Mouse (Mus musculus): ENCODE results near the gene Shc1. TPM values are rescaled to one million over a fixed set of nuclear protein-coding genes. Genes with fewer than 3 reads are reported as not detected.
"Not testable (repeated sequence)": the region's sequence is repeated elsewhere in the genome, so short reads cannot be mapped to it uniquely, and the experiment has no call there.

Shc1 gene
- polyA plus RNA-seq, 1 experiment from 2014 or later = 108 TPM

DNA sequence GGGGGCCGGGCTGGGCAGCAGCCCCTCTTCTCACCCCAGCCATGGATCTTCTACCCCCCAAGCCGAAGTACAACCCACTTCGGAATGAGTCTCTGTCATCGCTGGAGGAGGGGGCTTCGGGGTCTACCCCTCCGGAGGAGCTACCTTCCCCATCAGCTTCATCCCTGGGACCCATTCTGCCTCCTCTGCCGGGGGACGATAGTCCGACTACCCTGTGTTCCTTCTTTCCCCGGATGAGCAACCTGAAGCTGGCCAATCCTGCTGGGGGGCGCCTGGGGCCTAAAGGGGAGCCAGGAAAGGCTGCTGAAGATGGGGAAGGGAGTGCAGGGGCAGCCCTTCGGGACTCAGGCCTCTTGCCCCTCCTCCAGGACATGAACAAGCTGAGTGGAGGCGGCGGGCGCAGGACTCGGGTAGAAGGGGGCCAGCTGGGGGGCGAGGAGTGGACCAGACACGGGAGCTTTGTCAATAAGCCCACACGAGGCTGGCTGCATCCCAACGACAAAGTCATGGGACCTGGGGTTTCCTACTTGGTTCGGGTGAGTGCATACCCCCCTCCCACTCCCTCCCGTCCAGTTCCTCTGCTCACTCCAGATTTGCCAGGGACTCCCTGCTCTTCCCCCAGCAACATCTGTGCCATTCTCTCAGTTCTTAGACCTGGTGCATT is 3.7 kb downstream of the Shc1 start:
- peaks cover 44% of the 10 kb centered on the region for H3K4me1 ChIP-seq
- WGBS = 8% methylated on average over 22 of the region's 22 CpGs
- H3K27ac ChIP-seq = peak overlapping the region; percentile 88
- H3K9ac ChIP-seq = peak overlapping the region; percentile 76
- peak overlapping the region; percentile 68 for H3K4me3 ChIP-seq
- ATAC-seq (ENCODE audit: low FRiP score, low read depth) = no peak
- H3K4me2 ChIP-seq (replicated peaks) = peak overlapping the region; percentile 88
- H3K36me3 ChIP-seq = peaks cover 40% of the 10 kb centered on the region
- H3K27me3 ChIP-seq = no peaks in the 10 kb centered on the region
- H3K9me3 ChIP-seq = no peaks in the 10 kb centered on the region

DNA sequence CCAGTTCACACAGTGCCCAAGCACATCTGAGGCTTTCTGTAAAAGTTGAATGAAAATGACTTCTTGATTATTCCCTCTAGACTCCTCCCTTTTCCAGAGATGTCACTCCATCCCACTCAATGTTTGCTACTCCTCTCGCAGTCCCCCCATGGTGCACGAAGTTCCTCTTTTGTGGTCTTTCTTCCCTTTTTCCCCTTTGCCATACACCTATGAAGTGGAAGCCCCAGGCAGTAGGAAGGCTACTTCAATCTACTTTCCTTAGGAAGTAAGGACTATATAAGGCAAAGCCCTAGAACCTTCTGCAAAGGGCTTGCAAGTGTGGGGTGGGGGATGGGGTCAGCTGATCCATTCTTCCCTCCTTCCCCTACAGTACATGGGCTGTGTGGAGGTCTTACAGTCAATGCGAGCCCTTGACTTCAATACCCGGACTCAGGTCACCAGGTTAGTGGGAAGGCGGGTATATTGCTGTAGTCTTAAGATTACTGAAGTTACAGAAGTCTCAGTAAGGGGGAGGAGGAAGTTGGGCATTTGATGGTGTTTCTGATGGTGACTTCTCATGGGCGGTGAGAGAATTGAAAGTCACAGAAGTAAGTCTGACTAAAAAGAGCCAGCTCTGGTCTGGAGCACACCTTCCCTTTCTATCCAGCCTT is 4.4 kb downstream of the Shc1 start:
- Histone ChIP-seq H3K36me3 (peaks cover 47% of the 10 kb centered on the region), H3K9me3 (no peaks in the 10 kb centered on the region), H3K9ac (0 out of 2 replicates have a peak overlapping the region, but pooled peaks have one; percentile 76), H3K4me2 (replicated peaks) (peak overlapping the region; percentile 88), H3K27me3 (no peaks in the 10 kb centered on the region), H3K4me3 (peak overlapping the region; percentile 68), H3K27ac (peak overlapping the region; percentile 88; the same call in 1 of the 2 replicates), H3K4me1 (peaks cover 43% of the 10 kb centered on the region)
- 76% methylated on average over 6 of the region's 6 CpGs for WGBS
- no peak for ATAC-seq (ENCODE audit: low FRiP score, low read depth)

DNA sequence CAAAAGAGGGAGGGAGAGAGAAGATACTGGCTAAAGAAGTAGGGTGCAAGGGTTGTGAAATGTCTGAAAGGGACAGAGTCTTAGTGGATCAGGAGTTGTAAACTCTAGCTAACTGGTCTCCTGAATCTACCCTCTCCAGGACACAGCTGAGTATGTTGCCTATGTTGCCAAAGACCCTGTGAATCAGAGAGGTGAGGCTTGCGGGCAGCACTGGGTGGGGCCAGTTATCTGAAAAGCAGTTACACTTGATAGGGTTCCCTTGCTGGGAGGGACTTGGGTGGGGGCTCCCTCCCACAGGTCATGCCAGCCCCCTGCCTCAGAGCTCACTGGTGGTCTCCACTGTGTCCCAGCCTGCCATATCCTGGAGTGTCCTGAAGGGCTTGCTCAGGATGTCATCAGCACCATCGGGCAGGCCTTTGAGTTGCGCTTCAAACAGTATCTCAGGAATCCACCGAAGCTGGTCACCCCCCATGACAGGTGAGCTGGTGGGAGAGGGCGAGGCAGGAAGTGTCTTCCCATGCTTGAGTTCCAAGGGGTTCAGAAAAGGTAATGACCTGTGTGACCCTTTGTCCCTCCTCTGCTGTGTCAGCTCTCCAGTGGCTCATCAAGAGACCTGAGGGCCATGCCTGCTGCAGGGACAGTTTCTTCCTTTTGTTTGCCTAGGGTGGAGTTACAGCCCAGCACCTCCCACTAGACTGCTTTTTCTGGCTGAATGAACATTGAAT is 6.3 kb downstream of the Shc1 start:
- ATAC-seq (ENCODE audit: low FRiP score, low read depth) = no peak
- no peak overlapping the region for H3K4me2 ChIP-seq (replicated peaks)
- H3K9ac ChIP-seq = no peak overlapping the region
- no peaks in the 10 kb centered on the region for H3K27me3 ChIP-seq
- peaks cover 42% of the 10 kb centered on the region for H3K4me1 ChIP-seq
- peaks cover 57% of the 10 kb centered on the region for H3K36me3 ChIP-seq
- H3K4me3 ChIP-seq = no peak overlapping the region
- no peaks in the 10 kb centered on the region for H3K9me3 ChIP-seq
- no peak overlapping the region for H3K27ac ChIP-seq
- WGBS = 95% methylated on average over 5 of the region's 5 CpGs

DNA sequence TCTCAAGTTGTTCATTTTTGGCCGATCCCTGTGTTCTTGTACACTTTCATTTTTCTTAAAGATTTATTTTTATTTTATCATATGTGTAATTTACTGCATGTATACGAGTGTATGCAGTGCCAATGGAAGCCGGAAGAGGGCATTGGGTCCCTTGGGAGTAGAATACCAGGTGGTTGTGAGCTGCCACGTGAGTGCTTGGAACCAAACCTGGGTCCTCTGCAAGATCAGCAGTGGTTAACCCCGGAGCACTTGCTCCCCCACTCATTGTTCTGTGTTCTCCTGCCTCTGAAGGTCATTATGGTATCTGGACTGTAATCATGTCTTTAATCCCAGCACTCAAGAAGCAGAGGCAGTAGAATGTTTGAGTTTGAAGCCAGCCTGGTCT is 6.9 kb downstream of the Shc1 start:
- Histone ChIP-seq H3K4me2 (replicated peaks) (no peak overlapping the region), H3K4me1 (peaks cover 36% of the 10 kb centered on the region), H3K36me3 (peaks cover 57% of the 10 kb centered on the region), H3K27ac (no peak overlapping the region), H3K4me3 (no peak overlapping the region), H3K27me3 (no peaks in the 10 kb centered on the region), H3K9ac (no peak overlapping the region), H3K9me3 (no peaks in the 10 kb centered on the region)
- no peak for ATAC-seq (ENCODE audit: low FRiP score, low read depth)
- 86% methylated on average over 5 of the region's 5 CpGs for WGBS

DNA sequence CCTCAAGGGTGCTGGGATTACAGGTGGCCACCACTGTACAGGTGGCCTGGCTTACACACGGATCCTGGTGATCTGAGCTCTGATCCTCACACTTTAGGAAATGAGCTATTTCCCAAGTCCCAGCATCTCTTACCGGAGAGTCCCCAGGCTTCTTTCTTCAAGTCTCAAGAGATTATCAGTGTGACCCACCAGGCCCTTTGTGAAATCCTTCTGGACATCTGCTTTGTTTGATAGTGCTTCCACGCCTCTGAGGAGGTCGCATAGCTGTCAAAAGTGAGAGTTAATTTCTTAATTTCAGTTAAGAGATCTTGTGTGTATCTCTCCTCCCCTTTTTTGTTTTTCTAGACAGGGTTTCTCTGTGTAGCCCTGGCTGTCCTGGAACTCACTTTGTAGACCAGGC is 7.6 kb downstream of the Shc1 start:
- Histone ChIP-seq H3K4me2 (replicated peaks) (no peak overlapping the region), H3K27me3 (no peaks in the 10 kb centered on the region), H3K4me3 (no peak overlapping the region), H3K9me3 (no peaks in the 10 kb centered on the region), H3K36me3 (peaks cover 57% of the 10 kb centered on the region), H3K4me1 (peaks cover 31% of the 10 kb centered on the region), H3K9ac (no peak overlapping the region), H3K27ac (no peak overlapping the region)
- WGBS = 87% methylated on average over 4 of the region's 4 CpGs
- ATAC-seq (ENCODE audit: low FRiP score, low read depth) = no peak

- H3K36me3 ChIP-seq = peaks cover 65% of the 10 kb centered on the region
- H3K9me3 ChIP-seq; ATAC-seq (ENCODE audit: low FRiP score, low read depth): not testable (repeated sequence)
Observed at GRCm38 (mm10) chr3:89429021-89429420, 10.8 kb downstream of the Shc1 start.

DNA sequence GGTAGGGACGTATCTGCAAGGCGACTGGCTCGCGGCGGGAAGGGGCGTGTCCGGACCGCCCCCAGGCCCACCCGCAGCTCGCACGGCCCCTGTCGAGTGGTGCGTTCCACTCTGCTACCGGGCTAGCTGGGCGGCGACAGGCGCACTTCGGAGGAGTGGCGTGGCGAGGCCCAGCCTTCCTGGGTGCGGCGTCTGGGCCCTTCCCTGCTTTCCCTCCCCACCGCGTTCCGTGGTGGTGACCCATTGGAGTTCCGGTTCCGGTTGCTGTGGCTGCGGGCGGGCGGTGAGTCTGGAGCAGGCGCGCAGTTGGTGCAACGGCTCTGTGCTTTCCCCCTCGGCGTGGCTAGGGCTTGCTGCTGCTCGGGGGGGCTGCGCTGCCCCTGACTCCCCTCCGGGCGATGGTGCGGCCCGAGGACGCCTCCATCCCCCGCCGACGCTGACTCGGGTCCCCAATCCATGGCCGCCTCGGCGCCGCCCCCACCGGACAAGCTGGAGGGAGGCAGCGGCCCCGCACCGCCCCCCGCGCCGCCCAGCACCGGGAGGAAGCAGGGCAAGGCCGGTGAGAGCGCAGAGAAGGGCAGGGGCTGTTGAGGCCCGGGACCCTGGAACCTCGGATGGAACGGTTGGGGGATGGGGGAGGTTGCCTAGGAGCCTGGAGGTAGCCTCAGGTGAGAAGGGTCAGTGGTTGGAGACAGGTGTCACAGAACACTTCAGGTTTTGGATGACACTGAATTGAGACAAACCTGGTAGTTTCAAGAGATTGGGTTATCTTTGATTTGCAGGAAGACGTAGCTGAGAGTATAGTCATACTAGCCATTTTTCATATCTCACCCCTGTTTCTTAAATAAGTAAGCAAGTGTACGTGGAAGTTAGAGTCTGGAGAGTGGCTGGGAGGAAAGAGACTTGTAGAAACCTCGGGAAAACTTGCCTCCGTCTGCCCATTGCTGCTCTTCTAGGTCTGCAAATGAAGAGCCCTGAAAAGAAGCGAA is 12.2 kb downstream of the Shc1 start, which contains the start of gene Pygo2:
Gene Pygo2, plus strand, starts transcription at position 44 of the 989 bp plus-strand sequence.
- no peaks in the 10 kb centered on the region for H3K27me3 ChIP-seq
- 2% methylated on average over 68 of the region's 68 CpGs for WGBS
- H3K9ac ChIP-seq = peak within 1 kb of the TSS; percentile 99
- peaks cover 63% of the 10 kb centered on the region for H3K36me3 ChIP-seq
- ATAC-seq (ENCODE audit: low FRiP score, low read depth) = peak; percentile 98
- peak within 1 kb of the TSS; percentile 100 for H3K4me3 ChIP-seq
- peak within 1 kb of the TSS; percentile 85 for H3K4me2 ChIP-seq (replicated peaks)
- H3K4me1 ChIP-seq = peaks cover 28% of the 10 kb centered on the region
- no peaks in the 10 kb centered on the region for H3K9me3 ChIP-seq
- peak within 1 kb of the TSS; percentile 91 for H3K27ac ChIP-seq

More at GRCm38 (mm10) chr3:89429021-89429420, 10.8 kb downstream of the Shc1 start:
- not testable (repeated sequence) for H3K4me2 ChIP-seq (replicated peaks); H3K4me3 ChIP-seq; H3K9ac ChIP-seq; H3K27me3 ChIP-seq; H3K27ac ChIP-seq
- H3K4me1 ChIP-seq = peaks cover 17% of the 10 kb centered on the region
- WGBS = 93% methylated on average over 7 of the region's 7 CpGs

- peaks cover 40% of the 10 kb centered on the region for H3K4me1 ChIP-seq
- no peak overlapping the region for H3K9ac ChIP-seq
- H3K27ac ChIP-seq = no peak overlapping the region
- H3K4me3 ChIP-seq = no peak overlapping the region
- no peaks in the 10 kb centered on the region for H3K9me3 ChIP-seq
- no peak overlapping the region for H3K4me2 ChIP-seq (replicated peaks)
- no peak for ATAC-seq (ENCODE audit: low FRiP score, low read depth)
- peaks cover 42% of the 10 kb centered on the region for H3K36me3 ChIP-seq
- no peaks in the 10 kb centered on the region for H3K27me3 ChIP-seq
- 95% methylated on average over 8 of the region's 8 CpGs for WGBS
Observed at GRCm38 (mm10) chr3:89432606-89433005, 14.4 kb downstream of the Shc1 start.

GRCm38 (mm10) chr3:89434532-89434931 is 16.3 kb downstream of the Shc1 start:
- H3K4me1 ChIP-seq = peaks cover 49% of the 10 kb centered on the region
- peaks cover 32% of the 10 kb centered on the region for H3K36me3 ChIP-seq
- H3K4me3 ChIP-seq = no peak overlapping the region
- 84% methylated on average over 11 of the region's 11 CpGs for WGBS
- peak overlapping the region; percentile 4; the same call in 1 of the 2 replicates for H3K4me2 ChIP-seq (replicated peaks)
- no peaks in the 10 kb centered on the region for H3K27me3 ChIP-seq
- no peak overlapping the region for H3K9ac ChIP-seq
- ATAC-seq (ENCODE audit: low FRiP score, low read depth) = no peak
- no peaks in the 10 kb centered on the region for H3K9me3 ChIP-seq
- H3K27ac ChIP-seq = peak overlapping the region; percentile 75

DNA sequence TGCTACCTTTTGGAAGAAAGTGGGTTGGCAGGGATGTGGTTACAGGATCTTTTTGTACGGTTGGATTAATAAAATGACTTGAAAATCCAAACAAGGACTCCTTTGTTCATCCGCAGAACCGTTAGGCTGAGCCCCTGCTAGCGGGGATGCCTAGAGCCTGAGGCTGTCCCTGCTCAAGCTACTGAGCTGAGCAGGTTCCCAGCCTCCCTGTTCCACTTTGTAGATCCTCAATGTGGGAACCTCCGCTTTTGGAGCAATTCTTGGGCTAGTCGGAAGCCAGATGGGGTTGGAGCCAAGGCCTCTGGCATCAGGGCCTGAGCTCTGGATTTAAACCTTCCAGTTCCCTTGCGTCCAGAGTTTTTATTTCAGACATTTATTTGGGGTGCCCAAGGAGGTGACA is 16.8 kb downstream of the Shc1 start:
- Histone ChIP-seq H3K36me3 (peaks cover 35% of the 10 kb centered on the region), H3K27ac (peak overlapping the region; percentile 55; the same call in 1 of the 2 replicates), H3K9ac (no peak overlapping the region), H3K9me3 (no peaks in the 10 kb centered on the region), H3K4me3 (no peak overlapping the region), H3K4me1 (peaks cover 49% of the 10 kb centered on the region), H3K27me3 (no peaks in the 10 kb centered on the region), H3K4me2 (replicated peaks) (no peak overlapping the region)
- no peak for ATAC-seq (ENCODE audit: low FRiP score, low read depth)
- 65% methylated on average over 7 of the region's 7 CpGs for WGBS
